In the genomic region with DNA sequence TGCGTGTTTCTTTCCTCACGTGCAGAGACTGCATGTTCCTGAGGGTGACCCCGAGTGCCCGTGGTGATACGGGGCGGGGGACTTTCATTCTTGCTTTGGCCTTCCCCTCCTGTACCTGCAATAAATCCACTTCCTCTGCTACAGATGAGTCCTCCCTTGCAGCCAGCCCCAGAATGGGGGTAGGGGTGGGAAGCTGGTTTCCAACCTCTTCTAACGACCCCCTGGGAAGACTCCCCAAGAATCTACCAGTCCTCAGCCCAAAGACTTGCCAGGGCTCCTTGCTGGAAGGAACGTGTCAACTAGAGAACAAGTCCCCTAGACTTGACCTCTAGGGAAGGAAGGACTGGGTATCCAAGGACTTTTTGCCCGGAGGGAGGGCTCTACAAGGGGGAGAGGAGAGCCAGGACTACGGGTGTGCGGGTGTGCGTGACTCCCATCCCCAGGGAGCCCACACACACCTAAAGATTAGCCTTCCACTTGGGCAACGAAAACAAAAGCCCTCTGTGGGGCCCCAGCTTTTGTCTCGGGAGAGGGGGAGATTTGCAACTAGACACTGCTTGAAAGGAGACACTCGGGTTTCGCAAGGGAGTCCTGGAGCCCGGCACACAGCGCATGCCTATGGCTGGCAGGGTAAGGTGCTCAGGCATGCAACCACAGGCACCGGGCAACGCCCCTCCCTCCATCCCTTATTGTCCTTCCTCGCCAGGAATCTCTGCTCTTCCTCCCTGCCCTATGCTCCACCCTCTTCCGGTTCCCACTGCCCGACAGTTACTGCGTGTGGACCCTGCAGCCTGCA, we compare ENCODE assay signal across 8 mouse cellular contexts. TPM values are rescaled to one million over a fixed set of nuclear protein-coding genes. Genes with fewer than 3 reads are reported as not detected.
DNase-seq lines count a peak whose midpoint lies in the region; ATAC-seq and TF ChIP-seq lines count a peak whose summit lies in the region.

No protein-coding gene starts in this region.

- peak overlapping the region; percentile 53; the same call in 1 of the 2 replicates for H3K9ac ChIP-seq in hindbrain, embryonic 13.5 days

- TF ChIP-seq CTCF in C2C12 (IDR thresholded peaks at IDR 0.05; ENCODE audit: control insufficient read depth, insufficient read depth, insufficient read length) (no peak), Patski (IDR thresholded peaks at IDR 0.05) (no peak)

- H3K4me3 ChIP-seq in C2C12 (ENCODE audit: insufficient read depth, poor library complexity, severe bottlenecking): peak overlapping the region; percentile 21
- H3K4me3 ChIP-seq in hindbrain, embryonic 13.5 days: peak overlapping the region; percentile 29

- H3K79me2 ChIP-seq in C2C12 (ENCODE audit: control insufficient read depth, insufficient read depth): peaks cover 8% of the 10 kb centered on the region

- POLR2A ChIA-PET in Patski (lab: Charles Lee): interaction anchor here (1.2 to 1.3 kb wide), 2 partner anchors 12 to 87 kb away, joined by 4 to 5 read pairs; no protein-coding TSS in a partner anchor

- H3K27me3 ChIP-seq in C2C12 (ENCODE audit: control insufficient read depth, insufficient read depth, insufficient read length): no peaks in the 10 kb centered on the region
- H3K27me3 ChIP-seq in Patski: no peaks in the 10 kb centered on the region
- peaks cover 99% of the 10 kb centered on the region for H3K27me3 ChIP-seq in hindbrain, embryonic 13.5 days

- H3K9me3 ChIP-seq in hindbrain, embryonic 13.5 days: no peaks in the 10 kb centered on the region

- H3K36me3 ChIP-seq in C2C12 (ENCODE audit: control insufficient read depth, insufficient read depth): no peaks in the 10 kb centered on the region
- no peaks in the 10 kb centered on the region for H3K36me3 ChIP-seq in hindbrain, embryonic 13.5 days

- ATAC-seq in Patski: peak; percentile 75
- ATAC-seq in hindbrain, embryonic 13.5 days (ENCODE audit: low FRiP score): no peak

- H3K4me2 ChIP-seq in hindbrain, embryonic 13.5 days: peak overlapping the region; percentile 54

- peak; percentile 47 for DNase-seq in Patski (ENCODE audit: low read depth, low spot score)
- peak; percentile 74 to 89 for DNase-seq in lung, adult 18-20 months
- DNase-seq in retina, postnatal 1 day: peak; percentile 53
- no peak for DNase-seq in right cerebral cortex, adult 18-20 months
- DNase-seq in frontal cortex, postnatal 36 days (ENCODE audit: low spot score in 2 of 2): no peak
- DNase-seq in frontal cortex, adult 2 months (ENCODE audit: extremely low spot score in 1 of 2, low spot score in 1 of 2): no peak

- no peaks in the 10 kb centered on the region for H3K79me3 ChIP-seq in C2C12 (ENCODE audit: low read depth)

- H3K4me1 ChIP-seq in hindbrain, embryonic 13.5 days (replicated peaks): peaks cover 23% of the 10 kb centered on the region

- CTCF ChIA-PET in Patski (lab: Charles Lee): no interaction called here

- 2% methylated on average over 24 of the region's 24 CpGs for WGBS in hindbrain, embryonic 13.5 days

- in situ Hi-C loops in Patski (cut with MboI; ENCODE audit: low pct_unique_long_range_greater_than_20kb): no loop called here

- no peak overlapping the region for H3K27ac ChIP-seq in hindbrain, embryonic 13.5 days

- H3ac ChIP-seq in C2C12 (ENCODE audit: control insufficient read depth, insufficient read length, low read depth): peak overlapping the region; percentile 20

TF ChIP-seq in C2C12, 6 proteins besides CTCF, POLR2A, EP300 and RAD21:
- TF ChIP-seq MYOD1 (IDR thresholded peaks at IDR 0.05; ENCODE audit: control insufficient read depth, insufficient read length, low read depth): no peak
- peak; percentile 98 for TF ChIP-seq CEBPB (IDR thresholded peaks at IDR 0.05; ENCODE audit: low read depth)
- peak; percentile 92 for TF ChIP-seq MAX (IDR thresholded peaks at IDR 0.05)

RNA-seq across cellular contexts. Expression of a gene that starts 5.8 kb away (rescaled TPM):
- polyA plus RNA-seq in C2C12 (2012; fragmentation: generic; extraction: Trizol) (0.18 TPM), Patski (2021) (not detected)
- not detected in 2 replicates for polyA plus RNA-seq in hindbrain, embryonic 13.5 days (2015; fragmentation: Nextera tagmentation; extraction: Ambion mirVana)
- 0.08 and 0.20 TPM in 2 replicates for polyA plus RNA-seq in frontal cortex, adult 2 months (2012; rRNA removed)

RNA-seq across cellular contexts. Expression of a gene that starts 6.0 kb away (rescaled TPM):
- polyA plus RNA-seq in C2C12 (2012; fragmentation: generic; extraction: Trizol) (395 TPM), Patski (2021) (6.8 TPM)
- polyA plus RNA-seq in hindbrain, embryonic 13.5 days (2015; fragmentation: Nextera tagmentation; extraction: Ambion mirVana): 2.1 and 2.5 TPM in 2 replicates
- polyA plus RNA-seq in frontal cortex, adult 2 months (2012; rRNA removed): 1.2 and 1.5 TPM in 2 replicates

RNA-seq across cellular contexts. Expression of a gene that starts 16.6 kb away (rescaled TPM):
- polyA plus RNA-seq in C2C12 (2012; fragmentation: generic; extraction: Trizol) (not detected), Patski (2021) (not detected)
- polyA plus RNA-seq in hindbrain, embryonic 13.5 days (2015; fragmentation: Nextera tagmentation; extraction: Ambion mirVana): 2.6 and 3.2 TPM in 2 replicates
- polyA plus RNA-seq in frontal cortex, adult 2 months (2012; rRNA removed): 0.56 and 0.84 TPM in 2 replicates

RNA-seq across cellular contexts. Expression of a gene that starts 56.6 kb away (rescaled TPM):
- polyA plus RNA-seq in C2C12 (2012; fragmentation: generic; extraction: Trizol): 0.68 TPM
- 0.13 TPM for polyA plus RNA-seq in Patski (2021)
- 16.5 and 16.6 TPM in 2 replicates for polyA plus RNA-seq in hindbrain, embryonic 13.5 days (2015; fragmentation: Nextera tagmentation; extraction: Ambion mirVana)
- polyA plus RNA-seq in frontal cortex, adult 2 months (2012; rRNA removed): 161 and 168 TPM in 2 replicates

Comparison
In these comparisons a context has a peak if more than half of its experiments do, and no peak if none do; other contexts are left out.
1. DNase-seq: peak in Patski (single experiment), lung, adult 18-20 months (2 of 2) and retina, postnatal 1 day (single experiment); none in right cerebral cortex, adult 18-20 months (single experiment), frontal cortex, postnatal 36 days (0 of 2) and frontal cortex, adult 2 months (0 of 2).
2. RNA of a gene that starts 6.0 kb away (polyA plus RNA-seq): 395 TPM in C2C12 (single experiment); 6.8 TPM in Patski (single experiment), 2.1 to 2.5 TPM in hindbrain, embryonic 13.5 days and 1.2 to 1.5 TPM in frontal cortex, adult 2 months; every median in the first group is over 10 times any median in the second.